Mouse (Mus musculus) olfactory bulb, adult 2 months (tissue): ENCODE data around the gene 1700021F05Rik. TPM values are rescaled to one million over a fixed set of nuclear protein-coding genes. Genes with fewer than 3 reads are reported as not detected.

ENCODE experiments used
- H3K27ac ChIP-seq: fragments of 200-500 bp; 2 replicates; pipeline ENCODE4 v1.5.1; 2012; ENCODE audit warnings: low read depth, low read length; ENCODE audit not compliant: insufficient read depth
- H3K4me1 ChIP-seq: fragments of 200-500 bp; 2 replicates; pipeline ENCODE4 v1.6.1; 2012; ENCODE audit warnings: low read length; ENCODE audit not compliant: control insufficient read depth, insufficient read depth
- H3K4me3 ChIP-seq: fragments of 200-500 bp; 2 replicates; pipeline ENCODE4 v1.5.1; 2012; ENCODE audit warnings: mild to moderate bottlenecking, low read depth, low read length, moderate library complexity; ENCODE audit not compliant: insufficient read depth
- CTCF ChIP-seq: fragments of 200-500 bp; IDR thresholded peaks from 2 replicates; pipeline ENCODE4 v1.5.1; 2012; ENCODE audit warnings: low read depth, mild to moderate bottlenecking, low read length, moderate library complexity; ENCODE audit not compliant: insufficient read depth
- POLR2A ChIP-seq: fragments of 200-500 bp; IDR thresholded peaks from 2 replicates; pipeline ENCODE4 v1.6.1; 2012; ENCODE audit warnings: mild to moderate bottlenecking, low read depth, low read length, moderate library complexity; ENCODE audit not compliant: insufficient read depth
- WGBS: fragments of 180-500 bp; shearing (Covaris S2); methylation state at CpG from one replicate; pipeline ENCODE4 v1.1.7; 2018; 5-methylcytosine and 5-hydroxymethylcytosine counted together
- polyA plus RNA-seq: library from polyadenylated mRNA; stranded (reverse); fragments of >200 nt; gene quantifications from 2 replicates; pipeline ENCODE4 v1.2.4, GENCODE M21; 2012; ENCODE audit warnings: low replicate concordance; ENCODE audit not compliant: missing spikeins, insufficient read depth, insufficient read length

Gene 1700021F05Rik
- polyA plus RNA-seq, 1 experiment, result not detected

DNA sequence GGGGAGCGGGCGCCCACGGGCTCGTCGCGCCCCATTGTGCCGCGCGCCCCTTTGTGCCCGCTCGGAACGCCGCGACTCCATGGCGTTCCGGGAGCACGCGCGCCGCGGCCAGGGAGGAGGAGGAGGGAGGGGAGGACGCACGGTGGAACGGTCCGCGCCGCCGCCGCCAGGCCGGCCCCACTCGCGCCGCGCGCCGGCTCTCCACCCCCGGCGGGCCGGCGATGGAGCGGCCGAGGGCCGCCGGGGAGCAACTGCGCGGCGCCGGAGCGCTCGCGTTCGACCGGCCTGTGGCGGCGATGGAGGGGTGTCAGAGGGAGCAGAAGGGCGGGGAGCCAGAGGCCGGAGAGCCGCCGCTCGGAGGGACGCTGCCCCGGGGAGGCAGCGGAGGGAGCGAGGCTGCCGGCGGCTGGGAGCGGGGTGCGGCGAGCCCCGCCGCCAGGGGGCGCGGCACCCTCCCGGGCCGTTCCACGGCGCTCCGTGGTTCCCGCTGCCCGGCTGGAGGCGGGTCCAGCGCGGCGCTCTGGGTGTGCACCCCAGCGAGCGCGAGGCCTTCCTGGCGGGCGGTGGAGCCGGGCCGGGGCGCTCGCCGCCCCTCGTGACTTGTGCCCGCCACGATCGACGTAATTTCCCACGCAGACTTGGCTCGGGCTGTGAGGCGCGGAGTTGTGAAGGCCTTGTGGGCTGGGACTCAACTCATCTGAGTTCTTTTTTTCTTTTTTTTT is 61.2 kb downstream of the 1700021F05Rik start:
- WGBS, result under 1% methylated on average over 102 of the region's 103 CpGs
- peaks cover 12% of the 10 kb centered on the region for H3K4me1 ChIP-seq
- H3K27ac ChIP-seq, result 0 out of 2 replicates have a peak overlapping the region, but pooled peaks have one; percentile 11
- peak overlapping the region; percentile 82 for H3K4me3 ChIP-seq
- TF ChIP-seq CTCF, result peak; percentile 87
- no peak; the same call in none of the 2 replicates for TF ChIP-seq POLR2A

DNA sequence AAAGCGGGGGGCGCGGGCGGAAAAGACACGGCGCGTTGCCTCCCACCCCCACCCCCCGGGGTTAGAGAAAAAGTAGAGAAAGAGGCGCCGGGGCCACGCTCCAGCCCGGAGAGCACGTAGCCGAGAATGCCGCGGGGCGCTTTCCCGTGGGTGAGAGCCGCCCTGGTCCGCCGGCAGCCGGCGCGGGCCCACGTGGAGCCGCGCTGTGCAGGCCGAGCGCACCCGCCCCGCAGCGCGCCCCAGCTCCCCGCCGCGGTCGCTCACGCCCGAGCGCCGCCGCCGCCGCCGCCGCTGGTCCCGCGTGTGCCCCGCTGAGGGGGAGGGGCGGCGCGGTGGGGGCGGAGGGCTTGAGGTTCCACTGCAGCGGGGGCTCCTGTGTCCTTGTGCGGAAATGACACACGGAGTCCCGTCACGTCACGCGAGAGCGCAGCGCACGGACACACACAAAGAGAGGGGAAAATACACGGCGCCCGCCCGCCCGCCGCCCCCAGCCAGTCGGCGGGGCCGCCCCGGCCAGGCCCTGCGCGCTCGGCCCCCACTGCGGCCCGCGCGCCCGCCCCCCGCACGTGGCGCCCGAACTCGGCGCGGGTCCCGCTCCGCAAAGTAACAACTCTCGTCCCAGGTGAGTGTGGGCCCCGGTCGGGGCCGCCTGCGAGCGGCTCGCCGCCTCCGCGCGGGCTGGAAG is 61.9 kb downstream of the 1700021F05Rik start, which contains the start of gene Bend3:
Gene Bend3, plus strand, starts transcription at position 81 of the 685 bp plus-strand sequence.
- 2% methylated on average over 100 of the region's 101 CpGs for WGBS
- Histone ChIP-seq H3K4me3 (peak within 1 kb of the TSS; percentile 82), H3K4me1 (peaks cover 12% of the 10 kb centered on the region), H3K27ac (0 out of 2 replicates have a peak within 1 kb of the TSS, but pooled peaks have one; percentile 11)
- TF ChIP-seq CTCF, result no peak
- TF ChIP-seq POLR2A, result no peak; the same call in 1 of the 2 replicates

DNA sequence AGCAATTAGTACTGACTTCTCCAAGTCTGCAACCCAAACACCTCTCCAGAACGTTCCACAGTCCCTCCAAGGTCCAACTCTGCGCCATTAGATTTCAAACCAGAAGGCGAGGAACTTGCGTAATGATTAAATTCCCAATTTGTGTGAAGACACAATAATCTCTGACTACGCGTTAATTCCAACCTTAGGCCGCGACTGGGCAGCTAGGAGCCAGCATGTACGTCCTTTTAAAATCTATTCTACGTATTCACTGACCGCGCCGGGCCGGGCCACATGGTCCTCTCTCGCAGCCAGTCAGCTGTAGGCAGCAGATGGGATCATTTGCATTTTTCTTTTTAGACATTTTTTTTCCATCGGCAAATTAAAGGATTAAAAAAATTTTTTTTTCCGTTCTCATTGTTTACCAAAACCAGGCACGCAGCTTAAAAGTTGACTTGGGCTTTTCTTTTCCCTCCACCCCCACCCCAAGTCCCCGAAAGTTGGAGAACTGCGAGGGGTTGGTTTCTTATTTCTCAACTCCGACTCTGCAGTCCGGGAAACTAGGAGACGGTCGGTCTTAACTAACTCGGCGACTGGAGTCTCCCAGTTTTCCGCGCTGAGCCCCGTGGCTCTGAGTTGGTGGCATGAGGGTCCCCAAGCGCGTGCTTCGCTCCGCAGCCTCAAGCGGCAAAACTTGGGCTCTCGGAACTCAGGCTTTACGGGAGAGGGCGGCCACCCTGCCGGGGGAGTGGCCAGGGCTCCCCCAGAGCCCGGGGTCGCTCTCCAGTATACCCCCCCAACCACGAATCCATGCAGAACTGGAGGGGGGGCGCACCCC is 62.7 kb downstream of the 1700021F05Rik start:
- Histone ChIP-seq H3K4me3 (peak overlapping the region; percentile 82), H3K4me1 (peaks cover 4% of the 10 kb centered on the region), H3K27ac (no peak overlapping the region)
- 4% methylated on average over 42 of the region's 42 CpGs for WGBS
- TF ChIP-seq CTCF (no peak), POLR2A (no peak)

DNA sequence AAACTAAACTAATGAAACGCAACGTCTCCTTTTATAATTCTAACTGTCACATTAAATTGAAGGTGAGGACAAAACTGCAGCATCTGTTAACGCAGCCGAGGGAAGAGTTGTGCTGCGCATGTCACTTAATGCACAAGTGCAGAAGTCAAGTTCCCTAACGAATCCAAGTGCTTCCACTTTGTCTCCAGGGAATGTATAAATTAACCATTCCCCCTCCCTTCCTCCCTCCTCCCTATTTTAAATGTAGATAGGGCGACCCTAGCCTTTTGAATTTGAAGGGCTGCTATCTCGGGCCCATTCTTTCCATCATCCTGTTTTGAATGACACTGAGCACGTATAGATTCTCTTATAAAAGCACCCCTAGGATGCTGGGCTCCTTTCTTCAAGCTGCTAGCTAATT is 63.3 kb downstream of the 1700021F05Rik start:
- no peak overlapping the region for H3K4me3 ChIP-seq
- TF ChIP-seq CTCF, result no peak
- TF ChIP-seq POLR2A, result no peak
- H3K4me1 ChIP-seq, result peaks cover 4% of the 10 kb centered on the region; the same call in 1 of the 2 replicates
- 40% methylated on average over 9 of the region's 9 CpGs for WGBS
- H3K27ac ChIP-seq, result no peak overlapping the region

DNA sequence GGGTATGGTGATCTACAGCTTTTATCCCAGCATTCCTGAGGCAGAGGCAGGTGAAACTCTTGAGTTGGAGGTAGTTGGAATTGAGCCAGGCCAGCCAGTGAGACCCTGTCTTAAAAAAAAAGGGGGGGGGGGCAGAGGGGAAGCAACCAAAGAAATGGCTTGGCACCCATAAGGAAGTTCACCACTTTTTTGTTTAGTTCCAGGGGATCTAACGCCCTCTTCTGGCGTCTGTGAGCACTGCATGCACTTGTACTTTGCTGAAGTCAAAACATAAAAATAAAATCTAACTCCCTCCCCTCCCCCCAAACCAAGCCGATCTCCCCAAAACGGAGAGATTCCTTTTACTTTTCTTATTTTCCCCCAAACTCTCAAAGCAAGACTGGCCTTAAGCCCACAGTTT is 65.4 kb downstream of the 1700021F05Rik start:
- H3K4me1 ChIP-seq, result peaks cover 4% of the 10 kb centered on the region; the same call in 1 of the 2 replicates
- TF ChIP-seq POLR2A, result no peak
- TF ChIP-seq CTCF, result no peak
- WGBS, result 49% methylated on average over 4 of the region's 4 CpGs
- H3K27ac ChIP-seq, result no peak overlapping the region
- no peak overlapping the region for H3K4me3 ChIP-seq

Other genes starting within 250 kb of the 1700021F05Rik start
- gene Bend3, start 62.2 kb downstream of the 1700021F05Rik start, polyA plus RNA-seq, result not detected in 2 replicates
- gene Gm9803, start 16.9 kb downstream of the 1700021F05Rik start, polyA plus RNA-seq, result not detected in 2 replicates
- gene Cd24a, start 37.3 kb upstream of the 1700021F05Rik start, polyA plus RNA-seq, result not detected in 2 replicates